Mouse (Mus musculus) cerebellum, postnatal 4 days (tissue): Measurements from ENCODE around the gene Ap3b2.

Experiments
- DNase-seq, 2 experiments: peaks; one replicate each; pipeline ENCODE4 v3.0.0; 2022; ENCODE audit warnings: low spot score in 2 of 2, mixed read lengths in 1 of 2

The Ap3b2 gene

GRCm38 (mm10) chr7:81476833-81477232 lies 16.9 kb downstream of the Ap3b2 start:
- DNase-seq: no peak

GRCm38 (mm10) chr7:81475221-81475620 lies 18.5 kb downstream of the Ap3b2 start:
- no peak for DNase-seq

DNA sequence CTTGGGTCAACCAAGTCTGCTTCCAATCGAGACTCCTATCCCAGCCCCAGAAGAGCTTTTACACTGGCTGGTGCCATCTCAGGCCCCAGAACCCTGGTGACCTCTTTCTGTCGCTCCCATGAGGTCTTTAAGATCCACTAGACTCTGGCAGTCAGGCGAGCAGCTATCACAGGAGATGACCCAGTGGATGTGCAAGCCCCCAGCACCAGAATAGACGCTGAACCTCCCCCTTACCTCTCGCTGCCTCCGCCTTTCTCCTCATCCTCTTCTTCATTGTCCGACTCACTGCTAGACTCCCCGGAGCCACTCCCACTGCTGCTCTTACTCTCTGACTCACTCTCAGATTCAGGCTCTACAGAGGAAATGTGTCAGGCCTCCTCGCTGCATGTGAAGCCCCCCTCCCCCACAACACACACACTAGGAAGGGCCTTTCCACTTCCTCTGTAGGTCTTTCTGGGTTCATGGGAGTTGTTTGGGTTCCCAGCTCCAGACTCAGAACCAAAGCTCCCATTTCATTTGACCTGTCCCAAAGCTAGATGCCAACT lies 28.7 kb downstream of the Ap3b2 start:
- no peak for DNase-seq

GRCm38 (mm10) chr7:81464116-81464515 lies 29.6 kb downstream of the Ap3b2 start:
- no peak for DNase-seq

GRCm38 (mm10) chr7:81462815-81463214 lies 30.9 kb downstream of the Ap3b2 start:
- DNase-seq: no peak

- DNase-seq: peak in 1 of 2 experiments; percentile 55
Measured at GRCm38 (mm10) chr7:81455155-81455651, 38.5 kb downstream of the Ap3b2 start, which contains the start of gene Cpeb1. TSS of gene Cpeb1 (minus strand) at chr7:81455465.

- peak in 1 of 2 experiments; percentile 25 for DNase-seq
Measured at GRCm38 (mm10) chr7:81454331-81455039, 39.2 kb downstream of the Ap3b2 start.

DNA sequence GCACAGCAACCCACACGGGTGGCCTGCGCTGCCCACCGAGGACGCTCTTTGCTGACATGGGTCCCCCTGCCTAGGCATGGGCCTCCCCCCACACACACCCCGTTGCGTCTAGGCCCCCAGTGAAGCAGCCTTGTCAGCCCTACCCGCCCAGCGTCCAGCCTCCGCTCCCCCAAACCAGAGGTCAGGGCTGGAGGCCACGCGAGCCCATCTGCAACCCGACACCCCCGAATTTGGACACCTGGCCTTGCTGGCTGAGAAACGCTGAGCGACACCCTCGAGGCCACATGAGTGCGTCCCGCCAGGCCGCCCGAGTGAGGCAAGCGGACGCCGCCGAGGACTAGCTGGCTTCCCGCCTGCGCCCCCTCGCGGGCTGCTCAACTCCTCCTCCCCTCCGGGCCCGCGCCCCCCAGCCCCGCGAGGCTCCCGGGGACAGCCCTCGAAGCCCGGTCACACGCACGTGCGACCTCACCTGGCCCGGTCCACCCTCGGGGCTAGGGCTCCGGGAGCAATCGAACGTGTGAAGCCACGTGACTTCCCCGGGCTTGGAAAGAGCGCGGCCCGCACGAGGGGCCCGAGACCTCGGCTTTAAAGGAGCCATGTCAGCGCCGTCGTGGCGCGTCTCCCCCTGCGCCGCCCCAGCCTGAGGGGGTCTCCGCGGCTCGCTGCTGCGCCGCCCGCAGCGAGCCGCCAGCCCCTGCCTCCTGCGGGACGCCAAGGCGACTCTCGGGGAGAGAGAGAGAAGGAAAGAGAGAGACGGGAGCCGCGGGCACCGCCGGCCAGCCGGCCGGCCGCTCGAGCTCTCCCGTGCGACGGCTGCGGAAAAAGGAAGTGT lies 40.1 kb downstream of the Ap3b2 start:
- peak in 1 of 2 experiments; percentile 27 for DNase-seq

GRCm38 (mm10) chr7:81452971-81453441 lies 40.7 kb downstream of the Ap3b2 start:
- DNase-seq: no peak
